Mouse (Mus musculus) liver, postnatal 0 days (tissue): ENCODE measurements around the gene Prps1l3. TPM values are rescaled to one million over a fixed set of nuclear protein-coding genes. Genes with fewer than 3 reads are reported as not detected.
A peak's percentile ranks its signal among the peaks of the same experiment; 100 is the strongest.

ENCODE experiments used
- ATAC-seq: fragments of 200-750 bp; cut with Nextera tagmentation; 2 replicates; pipeline ENCODE4 v1.8.0; 2017; ENCODE audit warnings: mild to moderate bottlenecking, moderate library complexity
- DNase-seq: peaks from one replicate; pipeline ENCODE4 v3.0.0-alpha.2; 2016
- H3K27ac ChIP-seq: fragments of 300-500 bp; sonication (generic); 2 replicates; pipeline ENCODE4 v1.5.1; 2014; ENCODE audit warnings: antibody characterized with exemption, moderate library complexity, mild to moderate bottlenecking, low read depth
- H3K27me3 ChIP-seq: fragments of 300-500 bp; sonication (generic); 2 replicates; pipeline ENCODE4 v1.6.1; 2014; ENCODE audit warnings: low read length, control low read depth, mixed read lengths; ENCODE audit not compliant: insufficient read depth
- H3K36me3 ChIP-seq: fragments of 300-500 bp; sonication (generic); replicated peaks from 2 replicates; pipeline ENCODE4 v1.6.1; 2014; ENCODE audit warnings: mild to moderate bottlenecking, control low read depth, low read length, moderate library complexity, mixed read lengths; ENCODE audit not compliant: insufficient read depth
- H3K4me1 ChIP-seq: fragments of 300-500 bp; sonication (generic); 2 replicates; pipeline ENCODE4 v1.6.1; 2014; ENCODE audit warnings: antibody characterized with exemption, mild to moderate bottlenecking, control low read depth; ENCODE audit not compliant: insufficient read depth
- H3K4me2 ChIP-seq: fragments of 300-500 bp; sonication (generic); 2 replicates; pipeline ENCODE4 v1.6.1; 2014; ENCODE audit warnings: low read depth, mild to moderate bottlenecking, low read length, moderate library complexity, mixed read lengths
- H3K4me3 ChIP-seq: fragments of 300-500 bp; sonication (generic); 2 replicates; pipeline ENCODE4 v1.5.1; 2014; ENCODE audit warnings: low read depth, low read length
- H3K9ac ChIP-seq: fragments of 300-500 bp; sonication (generic); replicated peaks from 2 replicates; pipeline ENCODE4 v1.6.1; 2014; ENCODE audit warnings: mild to moderate bottlenecking, moderate library complexity
- H3K9me3 ChIP-seq: fragments of 300-500 bp; sonication (generic); 2 replicates; pipeline ENCODE4 v1.6.1; 2016; ENCODE audit warnings: mild to moderate bottlenecking, control low read depth, low read length, mixed read lengths
- CTCF ChIP-seq: sonication (generic); IDR thresholded peaks from 2 replicates; pipeline ENCODE4 v1.5.1; 2016; ENCODE audit warnings: antibody characterized with exemption, low read depth
- EP300 ChIP-seq: IDR thresholded peaks from 2 replicates; pipeline ENCODE4 v1.6.1; 2016; ENCODE audit warnings: antibody characterized with exemption, low read depth, mild to moderate bottlenecking
- WGBS: fragments of 180-500 bp; shearing (Covaris S2); extraction: QIAGEN DNeasy Blood & Tissue Kit; methylation state at CpG from one replicate; pipeline ENCODE4 v1.1.7; 2014; ENCODE audit not compliant: insufficient replicate concordance; 5-methylcytosine and 5-hydroxymethylcytosine counted together
- polyA plus RNA-seq: library from polyadenylated mRNA; unstranded; fragments of >200 nt; fragmentation: Nextera tagmentation; extraction: Ambion mirVana; gene quantifications from 2 replicates; pipeline ENCODE4 v1.2.1, GENCODE M21; 2015

The Prps1l3 gene
- polyA plus RNA-seq, 1 experiment from 2014 or later = 22.8 TPM

DNA sequence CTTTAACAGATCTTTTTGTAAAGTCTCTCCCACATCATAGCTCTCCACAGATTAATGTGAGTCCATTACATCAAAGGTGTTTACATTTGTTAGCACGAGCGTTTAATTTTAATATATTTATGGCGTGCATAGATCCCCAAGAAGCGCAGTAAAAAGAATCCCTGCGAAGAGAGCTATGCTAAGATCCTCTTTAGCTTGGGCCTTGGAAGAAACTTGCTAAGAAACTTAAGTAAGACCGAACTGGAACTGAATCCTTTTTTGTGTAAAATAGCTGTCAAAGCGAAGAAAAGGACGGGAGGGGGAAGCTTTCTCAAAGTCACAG, 34.0 kb upstream of the Prps1l3 start:
- Histone ChIP-seq H3K4me2 (peak overlapping the region; percentile 75), H3K27ac (peak overlapping the region; percentile 98), H3K36me3 (no peaks in the 10 kb centered on the region), H3K9ac (peak overlapping the region; percentile 93), H3K4me3 (peak overlapping the region; percentile 67), H3K9me3 (no peaks in the 10 kb centered on the region), H3K27me3 (0 out of 2 replicates have a peak, but pooled peaks cover 5% of the 10 kb centered on the region), H3K4me1 (peaks cover 4% of the 10 kb centered on the region; the same call in 1 of the 2 replicates)
- ATAC-seq (no peak), DNase-seq (no peak)
- 13% methylated on average over 8 of the region's 8 CpGs for WGBS
- TF ChIP-seq CTCF = no peak
- no peak for TF ChIP-seq EP300

DNA sequence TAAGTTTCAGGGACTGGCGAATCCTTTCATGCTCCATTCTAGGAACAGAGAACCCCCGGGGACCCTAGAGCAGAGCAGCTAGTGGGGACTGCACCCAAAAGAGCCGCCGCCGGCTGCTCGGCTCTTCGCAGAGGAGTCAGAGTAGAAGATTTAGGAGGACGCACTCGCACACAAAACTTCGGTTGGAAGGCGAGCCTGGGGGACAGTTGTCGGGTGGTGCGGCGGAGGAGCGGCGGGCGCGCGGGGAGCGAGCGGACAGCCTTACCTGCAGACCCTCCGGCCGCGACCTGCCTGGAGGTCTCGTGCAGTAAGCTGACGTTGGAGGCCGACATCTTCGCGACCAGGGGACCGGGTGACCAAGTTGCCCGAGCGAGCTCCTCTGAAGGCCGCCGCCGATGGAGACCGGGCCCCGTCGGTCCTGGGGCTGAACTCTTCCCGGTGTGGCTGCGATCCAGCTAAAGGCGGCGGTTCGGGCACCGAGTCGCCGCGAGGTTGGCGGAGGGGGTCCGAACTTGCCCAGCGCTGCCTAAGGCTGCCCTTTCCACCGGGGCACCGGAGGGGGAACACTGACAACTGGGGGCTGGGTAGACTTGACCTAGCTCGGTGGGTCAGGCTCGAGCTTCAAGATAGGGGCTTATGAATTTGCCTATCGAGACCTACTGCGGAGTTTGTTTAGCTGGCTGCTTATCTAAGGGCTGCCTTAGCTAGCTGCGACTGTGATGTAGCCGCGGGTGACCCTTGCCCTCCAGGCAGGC, 33.4 kb upstream of the Prps1l3 start:
- no peaks in the 10 kb centered on the region for H3K9me3 ChIP-seq
- TF ChIP-seq EP300 = peak; percentile 45; the same call in 1 of the 2 replicates
- TF ChIP-seq CTCF = no peak
- H3K27me3 ChIP-seq = 0 out of 2 replicates have a peak, but pooled peaks cover 5% of the 10 kb centered on the region
- peaks cover 4% of the 10 kb centered on the region; the same call in 1 of the 2 replicates for H3K4me1 ChIP-seq
- peak overlapping the region; percentile 75 for H3K4me2 ChIP-seq
- peak overlapping the region; percentile 93 for H3K9ac ChIP-seq
- WGBS = 3% methylated on average over 47 of the region's 59 CpGs
- peak overlapping the region; percentile 98 for H3K27ac ChIP-seq
- ATAC-seq (peak; percentile 79), DNase-seq (peak; percentile 70)
- peak overlapping the region; percentile 67 for H3K4me3 ChIP-seq
- H3K36me3 ChIP-seq = no peaks in the 10 kb centered on the region

DNA sequence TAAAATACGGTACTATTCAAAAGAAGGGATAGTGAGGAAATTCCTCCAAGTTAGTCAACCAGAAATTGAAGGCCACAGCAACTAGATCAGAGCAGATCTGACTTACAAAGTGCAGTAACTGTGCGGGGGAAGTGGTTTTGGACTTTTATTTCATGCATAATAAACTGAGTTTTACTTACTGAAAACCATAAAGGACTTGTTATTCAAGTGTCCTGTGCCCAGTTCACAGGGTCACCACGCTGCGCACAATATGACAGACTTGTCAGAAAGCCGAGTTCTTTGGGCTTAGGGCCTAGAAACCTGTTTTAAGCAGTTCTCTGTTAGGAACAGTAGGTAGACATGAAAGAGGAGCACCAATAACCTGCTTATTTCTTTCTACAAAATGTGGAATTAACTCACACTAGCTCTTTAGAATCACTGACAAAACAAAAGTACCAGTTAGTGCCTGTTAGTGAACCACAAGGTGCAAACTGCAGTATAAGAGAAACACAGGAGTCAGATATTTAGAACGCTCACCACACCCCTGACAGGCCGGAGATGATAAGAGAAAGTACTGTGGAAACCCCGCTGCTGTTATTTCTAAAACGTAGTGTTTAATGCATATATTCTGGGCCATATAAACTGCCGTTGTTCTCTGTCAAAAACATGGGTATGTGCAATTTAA, 32.7 kb upstream of the Prps1l3 start, which contains the start of gene Slc25a21:
Gene Slc25a21 (minus strand): TSS at position 110 of the 664 bp plus-strand sequence.
- H3K27ac ChIP-seq = peak within 1 kb of the TSS; percentile 98
- DNase-seq (peak; percentile 30), ATAC-seq (peak; percentile 78)
- H3K9ac ChIP-seq = peak within 1 kb of the TSS; percentile 93
- TF ChIP-seq CTCF (no peak), EP300 (peak; percentile 92)
- H3K4me2 ChIP-seq = peak within 1 kb of the TSS; percentile 75
- no peaks in the 10 kb centered on the region for H3K36me3 ChIP-seq
- no peaks in the 10 kb centered on the region for H3K9me3 ChIP-seq
- H3K27me3 ChIP-seq = 0 out of 2 replicates have a peak, but pooled peaks cover 5% of the 10 kb centered on the region
- 36% methylated on average over 10 of the region's 10 CpGs for WGBS
- peak within 1 kb of the TSS; percentile 67 for H3K4me3 ChIP-seq
- H3K4me1 ChIP-seq = peaks cover 4% of the 10 kb centered on the region; the same call in 1 of the 2 replicates

DNA sequence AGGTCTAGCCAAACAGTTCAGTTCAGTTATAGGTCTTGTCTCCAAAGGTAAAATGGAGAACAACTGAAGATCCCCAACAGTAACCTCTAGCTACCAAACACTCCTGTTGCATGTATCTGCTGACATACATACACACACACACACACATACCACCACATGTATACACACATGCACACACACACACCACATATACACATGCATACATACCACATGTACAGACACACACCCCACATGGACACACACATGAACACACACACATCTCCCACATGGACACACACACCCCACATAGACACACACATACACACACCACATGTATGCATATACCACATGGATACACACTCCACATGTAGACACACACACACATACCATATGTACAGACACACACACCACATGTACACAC, 31.9 kb upstream of the Prps1l3 start:
- Histone ChIP-seq H3K36me3 (no peaks in the 10 kb centered on the region), H3K27ac (peak overlapping the region; percentile 98), H3K27me3 (0 out of 2 replicates have a peak, but pooled peaks cover 5% of the 10 kb centered on the region), H3K4me3 (no peak overlapping the region), H3K9ac (no peak overlapping the region), H3K9me3 (no peaks in the 10 kb centered on the region), H3K4me1 (peaks cover 4% of the 10 kb centered on the region; the same call in 1 of the 2 replicates), H3K4me2 (peak overlapping the region; percentile 75)
- TF ChIP-seq EP300 (no peak), CTCF (no peak)
- ATAC-seq (no peak), DNase-seq (no peak)

DNA sequence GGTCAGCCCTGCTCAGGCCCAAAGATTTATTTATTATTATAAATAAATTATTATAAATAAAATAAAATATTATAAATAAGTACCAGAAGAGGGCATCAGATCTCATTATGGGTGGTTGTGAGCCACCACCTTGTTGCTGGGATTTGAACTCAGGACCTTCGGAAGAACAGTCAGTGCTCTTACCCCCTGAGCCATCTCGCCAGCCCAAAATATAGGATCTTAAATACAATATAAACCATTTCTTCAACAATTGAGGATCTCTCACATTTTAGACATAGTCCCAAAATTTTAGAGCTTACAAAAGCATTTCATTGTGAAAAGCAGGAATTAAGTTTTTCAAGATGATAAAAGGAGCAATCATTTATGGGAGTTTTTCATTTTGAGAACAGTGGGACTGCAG, 30.8 kb upstream of the Prps1l3 start:
- Histone ChIP-seq H3K4me2 (no peak overlapping the region), H3K4me3 (no peak overlapping the region)
- ATAC-seq = no peak

DNA sequence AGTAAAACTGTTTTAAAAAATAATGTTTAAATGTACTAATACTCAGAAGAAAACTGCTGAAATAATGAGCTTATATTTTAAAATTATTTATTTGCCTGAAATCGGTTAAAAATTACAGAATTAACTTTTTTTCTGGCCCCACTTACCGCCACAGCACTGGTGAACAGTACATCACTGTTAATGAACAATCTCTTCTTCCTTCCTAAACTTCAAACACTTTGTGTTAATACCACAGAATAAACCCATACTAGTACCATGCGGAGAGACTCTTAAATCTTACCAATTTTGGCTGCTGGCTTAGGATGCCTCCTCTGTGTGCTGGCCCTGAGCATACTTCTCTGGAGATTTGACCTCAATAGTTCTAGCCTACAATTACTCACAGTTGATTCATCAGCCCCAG, 28.3 kb upstream of the Prps1l3 start:
- Histone ChIP-seq H3K9ac (no peak overlapping the region), H3K27ac (no peak overlapping the region), H3K4me2 (no peak overlapping the region), H3K4me3 (no peak overlapping the region), H3K9me3 (peaks cover 3% of the 10 kb centered on the region; the same call in 1 of the 2 replicates), H3K27me3 (0 out of 2 replicates have a peak, but pooled peaks cover 4% of the 10 kb centered on the region), H3K4me1 (peaks cover 4% of the 10 kb centered on the region; the same call in 1 of the 2 replicates), H3K36me3 (no peaks in the 10 kb centered on the region)
- DNase-seq (no peak), ATAC-seq (no peak)
- no peak for TF ChIP-seq CTCF
- TF ChIP-seq EP300 = no peak
- 89% methylated on average over 3 of the region's 3 CpGs for WGBS

More for the DNA sequence above, 30.8 kb upstream of the Prps1l3 start:
- Histone ChIP-seq H3K4me1 (peaks cover 4% of the 10 kb centered on the region; the same call in 1 of the 2 replicates), H3K36me3 (no peaks in the 10 kb centered on the region), H3K9ac (no peak overlapping the region), H3K9me3 (peaks cover 3% of the 10 kb centered on the region; the same call in 1 of the 2 replicates), H3K27me3 (0 out of 2 replicates have a peak, but pooled peaks cover 5% of the 10 kb centered on the region), H3K27ac (no peak overlapping the region)
- DNase-seq = no peak
- 88% methylated on average over 2 of the region's 2 CpGs for WGBS
- no peak for TF ChIP-seq CTCF
- no peak for TF ChIP-seq EP300
